Mouse (Mus musculus): ENCODE results near the gene Aqp3.

Aqp3 gene

GRCm38 (mm10) chr4:41097871-41098576 lies at the start of gene Aqp3:
Gene Aqp3 (minus strand): TSS chr4:41098183.
- no peak for DNase-seq

- DNase-seq = no peak
These were observed 44.6 kb upstream of the Aqp3 start for GRCm38 (mm10) chr4:41142601-41143000.

DNA sequence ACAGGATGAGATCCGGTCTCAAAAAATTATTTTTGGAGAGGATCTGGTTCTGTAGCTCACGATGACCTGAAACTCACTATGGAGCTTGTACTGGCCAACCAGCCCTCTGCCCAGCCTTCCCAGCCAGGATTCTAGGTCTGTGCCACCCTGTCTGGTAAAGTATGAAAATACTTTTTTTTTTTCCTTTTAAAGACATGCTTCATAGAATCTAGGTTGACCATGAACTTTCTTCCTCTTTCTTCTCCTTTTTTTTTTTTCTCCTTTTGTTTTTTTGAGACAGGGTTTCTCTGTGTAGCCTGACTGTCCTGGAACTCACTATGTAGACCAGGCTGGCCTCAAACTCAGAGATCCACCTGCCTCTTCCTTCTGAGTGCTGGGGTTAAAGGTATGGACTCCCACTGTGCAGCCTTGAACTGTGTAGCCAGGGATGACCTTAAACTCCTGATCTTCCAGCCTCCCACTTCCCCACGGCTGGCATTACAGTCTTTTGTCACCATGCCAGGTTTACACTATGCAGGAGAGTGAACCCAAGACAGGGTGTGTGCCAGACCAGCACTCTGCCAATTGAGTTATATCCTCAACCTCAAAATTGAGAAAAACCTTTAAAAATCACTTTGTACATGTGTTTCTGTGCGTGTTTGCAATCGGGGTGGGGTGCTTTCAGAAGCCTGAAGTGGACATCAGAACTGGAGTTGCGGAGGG lies 42.3 kb upstream of the Aqp3 start:
- DNase-seq = no peak

GRCm38 (mm10) chr4:41136811-41137210 lies 38.8 kb upstream of the Aqp3 start:
- no peak for DNase-seq

DNA sequence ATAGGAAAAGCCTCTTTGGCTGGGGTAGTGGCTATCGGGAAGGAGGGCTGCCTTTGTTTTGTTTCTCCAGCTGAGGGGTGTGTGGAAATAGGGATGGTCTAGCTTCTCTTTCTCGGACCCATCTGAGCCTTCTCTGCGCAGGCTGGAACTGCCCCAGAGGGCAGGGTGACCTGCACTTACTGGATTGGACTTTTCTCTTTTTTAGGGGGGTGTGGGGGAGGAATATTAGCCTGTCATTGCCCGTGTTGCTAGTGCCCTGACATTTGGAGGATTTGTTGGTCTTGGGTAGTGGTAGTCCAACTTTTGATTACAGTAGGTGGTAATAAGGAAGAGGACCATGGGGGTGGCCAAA lies 38.4 kb upstream of the Aqp3 start:
- DNase-seq = peak; percentile 39

DNA sequence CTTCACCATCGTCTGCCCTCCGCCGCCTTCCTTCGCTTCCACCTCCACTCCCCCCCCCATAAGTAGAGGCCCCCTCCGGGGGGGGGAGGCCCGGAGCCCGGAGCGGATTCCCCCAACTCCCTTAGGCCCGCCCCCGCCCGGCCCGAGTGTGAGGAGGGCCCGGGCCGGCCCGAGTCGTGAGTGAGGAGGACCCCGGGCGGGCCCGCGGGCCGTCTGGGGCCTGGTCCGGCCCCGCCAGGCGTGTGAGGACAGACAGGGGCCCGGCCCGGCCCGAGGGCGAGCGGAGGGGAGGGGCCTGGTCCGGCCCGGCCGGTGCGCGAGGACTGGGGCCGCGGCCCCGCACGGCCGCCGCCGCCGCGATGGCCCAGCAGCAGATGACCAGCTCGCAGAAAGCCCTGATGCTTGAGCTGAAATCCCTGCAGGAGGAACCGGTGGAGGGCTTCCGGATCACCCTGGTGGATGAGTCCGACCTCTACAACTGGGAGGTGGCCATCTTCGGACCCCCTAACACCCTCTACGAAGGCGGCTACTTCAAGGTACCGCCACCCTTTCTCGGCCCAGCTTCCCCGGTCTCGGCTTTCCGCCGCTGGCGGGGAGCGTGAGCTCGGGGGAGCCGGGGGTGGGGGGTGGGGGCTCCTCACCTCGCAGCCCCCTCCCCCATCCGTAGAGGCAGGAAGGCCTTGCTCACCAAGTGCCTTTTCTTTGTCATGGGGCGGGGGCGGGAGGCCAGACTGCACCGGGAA lies 37.9 kb upstream of the Aqp3 start, which contains the start of gene Ube2r2:
Gene Ube2r2 (plus strand): TSS at position 33 of the 743 bp plus-strand sequence.
- peak; percentile 72 for DNase-seq

GRCm38 (mm10) chr4:41134935-41135710 lies 37.1 kb upstream of the Aqp3 start:
- DNase-seq = peak; percentile 67

DNA sequence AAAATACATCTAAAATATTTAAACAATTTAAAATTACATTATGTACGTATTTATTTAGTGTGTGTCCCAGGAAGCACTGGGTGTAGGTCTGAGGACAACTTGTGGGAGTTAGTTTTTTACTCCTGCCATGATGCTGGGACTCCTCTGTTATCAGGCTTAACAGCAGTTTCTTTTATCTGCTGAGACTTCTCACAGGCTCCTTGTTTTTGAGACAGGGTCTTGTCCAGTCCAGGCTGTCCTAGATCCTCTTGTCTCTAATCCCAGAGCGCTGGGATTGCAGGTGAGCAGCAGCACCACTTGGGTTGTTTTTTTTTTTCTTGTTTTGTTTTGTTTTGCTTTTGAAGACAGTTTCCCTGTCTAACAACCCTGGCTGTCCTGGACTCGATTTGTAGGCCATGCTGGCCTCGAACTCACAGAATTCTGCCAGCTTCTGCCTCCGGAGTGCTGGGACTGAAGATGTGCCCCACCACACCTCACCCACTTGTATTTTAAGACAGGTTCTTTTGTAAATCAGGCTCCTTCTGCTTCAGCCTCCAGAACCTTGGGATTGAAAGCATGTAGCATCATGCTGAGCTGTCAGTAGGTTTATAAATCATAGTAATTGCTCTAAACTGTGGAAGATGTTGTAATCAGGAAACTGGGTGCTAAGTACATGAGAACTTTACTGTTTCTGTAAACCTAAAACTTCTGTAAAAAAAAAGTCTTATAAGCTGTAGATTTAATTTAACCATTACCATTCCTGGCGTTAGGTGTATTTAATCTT lies 35.7 kb upstream of the Aqp3 start:
- DNase-seq = no peak

DNA sequence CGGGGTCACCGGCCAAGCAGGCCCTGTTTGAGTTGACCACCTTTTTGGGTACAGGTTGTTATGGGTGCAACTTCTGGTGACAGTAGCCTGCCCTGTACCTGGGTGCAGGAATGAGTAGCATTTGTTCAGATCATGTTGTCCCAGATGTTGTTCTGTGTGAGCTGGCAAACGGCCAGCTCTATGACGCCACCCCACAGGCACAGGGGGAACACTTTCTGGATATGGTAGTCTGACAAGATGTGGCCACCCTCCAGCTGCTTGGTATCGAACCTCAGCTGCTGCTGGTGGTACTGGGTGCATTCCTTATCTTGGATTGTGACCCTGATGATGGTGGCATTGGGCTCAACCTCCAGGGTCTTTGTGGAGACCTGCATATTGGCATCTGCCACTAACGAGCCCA lies 34.5 kb upstream of the Aqp3 start:
- no peak for DNase-seq

- DNase-seq = no peak
These were observed 31.9 kb upstream of the Aqp3 start for GRCm38 (mm10) chr4:41129836-41130235.

DNA sequence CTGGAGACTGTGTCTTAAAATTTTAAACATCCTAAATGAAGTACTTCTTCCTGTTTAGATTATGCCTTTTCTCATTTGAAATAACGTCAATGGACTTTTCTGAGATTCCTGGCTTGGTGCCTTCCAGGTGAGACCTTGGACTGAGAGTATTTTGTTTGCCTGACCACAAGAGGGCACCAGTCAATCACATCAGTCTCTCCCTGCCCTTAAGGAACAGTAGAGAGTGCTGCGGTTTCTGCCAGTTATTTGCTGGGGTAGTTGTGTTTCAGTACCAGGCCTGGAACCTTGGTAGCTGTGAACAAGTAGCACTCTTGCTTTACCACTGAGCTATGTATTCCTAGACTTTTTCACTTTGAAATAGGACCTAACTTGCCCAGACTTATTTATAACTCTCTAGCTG lies 31.4 kb upstream of the Aqp3 start:
- DNase-seq = peak; percentile 71

DNA sequence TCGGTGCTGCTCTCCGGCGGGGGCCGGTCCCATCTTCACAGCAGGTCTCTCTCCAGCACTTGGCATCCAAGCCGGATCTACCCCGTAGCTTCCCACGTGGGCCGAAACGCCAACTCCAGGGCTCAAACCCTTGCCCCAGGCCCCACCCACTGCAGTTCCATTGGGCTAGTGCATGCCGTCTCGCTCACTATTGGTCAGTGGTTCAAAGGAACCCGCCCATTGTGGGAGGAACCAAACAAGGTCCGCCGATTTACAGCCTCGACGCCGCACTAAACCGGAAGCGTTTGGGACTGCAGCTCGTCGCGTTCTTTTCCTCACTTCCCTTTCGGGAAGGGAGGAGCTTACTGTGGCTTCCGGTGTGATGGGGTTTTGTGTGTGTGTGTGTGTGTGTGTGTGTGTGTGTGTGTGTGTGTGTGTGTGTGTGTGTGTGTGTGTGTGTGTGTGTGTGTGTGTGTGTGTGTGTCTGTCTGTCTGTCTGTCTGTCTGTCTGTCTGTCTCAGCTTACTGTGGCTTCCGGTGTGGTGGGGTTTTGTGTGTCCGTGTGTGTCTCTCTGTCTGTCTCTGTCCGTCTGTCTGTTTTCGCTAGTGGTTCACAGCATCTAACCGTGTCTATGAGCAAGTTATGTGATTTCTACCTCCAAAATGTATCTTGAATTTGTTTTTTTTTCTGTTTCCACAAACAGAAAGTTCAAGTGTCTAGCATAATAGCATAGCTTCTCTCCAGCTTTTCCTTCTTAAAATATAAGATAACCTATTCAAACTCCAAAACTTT lies 26.4 kb upstream of the Aqp3 start, which contains the start of gene Nol6:
Gene Nol6 (minus strand): TSS at position 276 of the 772 bp plus-strand sequence.
- peak; percentile 94 for DNase-seq

- peak; percentile 35 for DNase-seq
These were observed 20.8 kb upstream of the Aqp3 start for GRCm38 (mm10) chr4:41118706-41119292.

DNA sequence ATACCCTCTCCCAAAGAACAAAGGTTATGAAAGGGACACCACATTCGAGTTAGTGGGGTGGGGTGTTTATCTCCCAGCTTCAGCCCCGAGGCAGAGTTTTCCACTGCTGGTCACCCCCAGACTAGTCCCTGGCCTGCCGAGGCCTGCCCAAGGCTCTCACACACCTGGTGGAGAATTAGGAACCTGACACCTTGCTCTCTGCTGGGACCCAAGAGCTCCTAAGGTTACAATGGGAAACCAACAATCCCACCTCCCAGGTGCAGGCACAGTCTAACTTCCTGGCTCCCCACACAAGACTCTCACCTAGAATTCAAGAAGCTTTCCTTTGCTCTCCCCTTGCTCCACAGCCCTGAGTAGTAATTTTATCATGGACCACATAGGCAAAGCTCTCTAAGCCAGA lies 18.8 kb upstream of the Aqp3 start:
- no peak for DNase-seq

DNA sequence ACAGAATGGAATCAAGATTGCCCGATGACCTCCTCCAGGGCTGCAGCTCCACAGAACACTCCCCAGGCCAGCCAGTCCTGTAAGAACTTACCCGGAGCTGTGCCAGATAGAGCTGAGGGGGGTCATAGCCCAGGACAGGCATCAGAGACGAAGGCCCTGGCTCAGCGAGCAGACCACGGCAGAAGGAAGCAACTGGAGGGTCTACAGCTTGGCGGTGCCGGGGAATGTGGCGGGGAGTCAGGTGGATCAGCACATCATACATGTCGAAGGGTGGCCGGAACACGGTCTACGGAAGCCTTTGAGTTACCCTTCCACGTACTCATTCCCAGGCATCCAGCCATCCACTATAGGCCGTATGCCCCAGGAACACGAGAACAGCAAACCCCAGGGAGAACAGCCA lies 17.8 kb upstream of the Aqp3 start:
- DNase-seq = no peak

GRCm38 (mm10) chr4:41115074-41115473 lies 17.1 kb upstream of the Aqp3 start:
- no peak for DNase-seq

GRCm38 (mm10) chr4:41114358-41115070 lies 16.5 kb upstream of the Aqp3 start:
- no peak for DNase-seq

- DNase-seq = no peak
These were observed 10.9 kb upstream of the Aqp3 start for GRCm38 (mm10) chr4:41108717-41109425.

- no peak for DNase-seq
These were observed 9.5 kb upstream of the Aqp3 start for GRCm38 (mm10) chr4:41107440-41107839.

- DNase-seq = no peak
These were observed 4.9 kb upstream of the Aqp3 start for GRCm38 (mm10) chr4:41102901-41103300.

All from cerebellum, adult 8-10 months (tissue).